Mouse (Mus musculus) bone marrow macrophage, adult 2 months (primary cell): Measurements from ENCODE around the gene Ostn. TPM values are rescaled to one million over a fixed set of nuclear protein-coding genes. Genes with fewer than 3 reads are reported as not detected.
"Not testable (repeated sequence)": the region's sequence is repeated elsewhere in the genome, so short reads cannot be mapped to it uniquely, and the experiment has no call there.

ENCODE experiments used
- H3K27ac ChIP-seq: 2 replicates; pipeline ENCODE4 v1.5.1; 2012; ENCODE audit warnings: low read depth, low read length; ENCODE audit not compliant: insufficient read depth
- H3K4me1 ChIP-seq: 2 replicates; pipeline ENCODE4 v1.6.1; 2012; ENCODE audit warnings: low read length; ENCODE audit not compliant: control insufficient read depth, insufficient read depth
- H3K4me3 ChIP-seq: 2 replicates; pipeline ENCODE4 v1.5.1; 2012; ENCODE audit warnings: mild to moderate bottlenecking, low read length, moderate library complexity; ENCODE audit not compliant: insufficient read depth
- CTCF ChIP-seq: IDR thresholded peaks from 2 replicates; pipeline ENCODE4 v1.5.1; 2012; ENCODE audit warnings: low read depth, mild to moderate bottlenecking, low read length, moderate library complexity
- POLR2A ChIP-seq: IDR thresholded peaks from 2 replicates; pipeline ENCODE4 v1.6.1; 2012; ENCODE audit warnings: mild to moderate bottlenecking, low read depth, low read length, borderline replicate concordance
- polyA plus RNA-seq: library from polyadenylated mRNA; stranded (reverse); fragments of >200 nt; gene quantifications from 2 replicates; pipeline ENCODE4 v1.2.4, GENCODE M21; 2012; ENCODE audit not compliant: missing spikeins, insufficient read depth, insufficient read length

Ostn gene
- polyA plus RNA-seq = not detected in 2 replicates

DNA sequence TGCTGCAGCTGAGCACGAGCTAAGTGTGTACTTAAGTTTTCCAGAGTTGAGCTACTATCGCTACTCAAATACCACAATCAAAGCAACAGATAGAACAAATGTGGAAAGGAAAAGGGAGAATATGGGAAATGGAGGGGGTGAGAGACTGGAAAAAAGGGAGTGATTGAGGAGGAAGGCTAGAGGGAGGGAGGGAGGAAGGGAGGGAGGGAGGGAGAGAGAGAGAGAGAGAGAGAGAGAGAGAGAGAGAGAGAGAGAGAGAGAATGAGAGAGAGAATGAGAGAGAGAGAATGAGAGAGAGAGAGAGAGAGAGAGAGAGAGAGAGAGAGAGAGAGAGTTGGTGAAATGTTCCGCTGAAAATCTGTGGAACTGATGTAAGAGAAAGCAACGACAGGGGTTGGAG is at the start of gene Ostn:
TSS of gene Ostn (plus strand) at position 301 of the 400 bp plus-strand sequence.
- not testable (repeated sequence) for H3K27ac ChIP-seq, H3K4me3 ChIP-seq, H3K4me1 ChIP-seq

GRCm38 (mm10) chr16:27268748-27269147 is 38.5 kb upstream of the Ostn start:
- no peak for TF ChIP-seq POLR2A
- TF ChIP-seq CTCF = no peak

DNA sequence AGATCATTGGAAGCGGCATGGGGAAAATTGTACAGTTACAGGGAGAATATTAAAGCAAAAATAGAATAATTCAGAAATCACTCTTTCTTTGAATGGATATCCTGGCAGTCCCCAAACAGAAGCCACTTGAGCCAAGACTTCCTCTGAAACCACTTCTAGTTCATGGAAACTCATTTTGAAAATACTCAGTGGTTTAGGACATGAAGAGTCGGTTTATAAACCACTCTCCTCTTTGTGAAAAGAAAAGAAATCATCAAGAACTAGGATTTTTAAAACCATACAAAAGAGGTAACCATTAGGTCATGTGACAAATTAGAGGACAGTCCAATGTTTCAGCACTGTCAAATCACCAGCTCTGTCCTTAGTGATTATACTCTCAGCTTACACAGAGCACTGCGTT is 19.9 kb upstream of the Ostn start:
- no peak overlapping the region for H3K27ac ChIP-seq
- TF ChIP-seq CTCF = no peak
- no peak for TF ChIP-seq POLR2A
- H3K4me1 ChIP-seq = no peaks in the 10 kb centered on the region
- H3K4me3 ChIP-seq = no peak overlapping the region

More at GRCm38 (mm10) chr16:27268748-27269147, 38.5 kb upstream of the Ostn start:
- H3K27ac ChIP-seq = no peak overlapping the region
- H3K4me1 ChIP-seq = no peaks in the 10 kb centered on the region
- H3K4me3 ChIP-seq = no peak overlapping the region

- no peak overlapping the region for H3K4me3 ChIP-seq
- H3K4me1 ChIP-seq = no peaks in the 10 kb centered on the region
- H3K27ac ChIP-seq = no peak overlapping the region
- TF ChIP-seq POLR2A = no peak
Observed at GRCm38 (mm10) chr16:27296508-27296907, 10.8 kb upstream of the Ostn start.

GRCm38 (mm10) chr16:27296929-27297328 is 10.4 kb upstream of the Ostn start:
- no peak overlapping the region for H3K27ac ChIP-seq
- H3K4me3 ChIP-seq = no peak overlapping the region
- no peak for TF ChIP-seq POLR2A
- no peaks in the 10 kb centered on the region for H3K4me1 ChIP-seq

DNA sequence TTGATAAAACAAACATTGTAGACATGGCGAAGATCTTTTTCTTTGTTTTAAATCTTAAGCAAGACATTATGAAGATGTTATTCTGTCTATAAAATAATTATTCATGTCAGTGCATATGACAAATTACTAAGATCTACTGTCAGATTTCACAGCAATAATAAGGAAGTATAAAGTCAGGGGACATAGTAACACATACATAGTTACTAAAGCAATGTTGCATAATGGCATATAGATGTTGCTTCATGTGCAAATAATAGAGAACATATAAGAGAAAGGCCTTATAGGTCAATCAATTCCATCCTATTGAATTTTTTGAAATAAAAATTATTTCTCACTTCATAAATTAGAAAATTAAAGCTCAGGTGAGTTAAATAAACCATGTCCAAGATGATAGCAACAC is 11.8 kb downstream of the Ostn start:
- Histone ChIP-seq H3K27ac (no peak overlapping the region), H3K4me3 (no peak overlapping the region), H3K4me1 (peaks cover 2% of the 10 kb centered on the region; the same call in 1 of the 2 replicates)
- TF ChIP-seq POLR2A (no peak), CTCF (no peak)

DNA sequence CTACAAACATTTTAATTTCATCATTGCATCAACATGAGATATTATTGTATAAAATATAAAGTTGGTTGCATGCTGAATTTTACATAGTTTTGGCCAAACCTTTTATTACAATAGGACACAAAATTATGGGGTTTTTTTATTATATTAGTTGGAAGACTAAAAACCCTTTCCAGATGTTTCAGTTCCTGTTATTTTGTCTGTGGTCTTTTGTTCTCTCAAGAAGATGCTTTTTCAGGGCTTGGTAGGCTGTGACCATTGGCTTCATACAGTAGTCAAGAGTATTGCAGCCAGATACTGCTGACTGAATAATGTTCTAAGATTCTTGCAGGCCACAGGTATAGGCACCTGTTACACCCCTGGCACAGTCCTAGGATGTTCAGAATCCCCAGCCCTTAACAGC is 14.8 kb downstream of the Ostn start:
- Histone ChIP-seq H3K4me1 (peaks cover 2% of the 10 kb centered on the region; the same call in 1 of the 2 replicates), H3K27ac (no peak overlapping the region), H3K4me3 (no peak overlapping the region)
- TF ChIP-seq CTCF (no peak), POLR2A (no peak)

GRCm38 (mm10) chr16:27326463-27326862 is 19.2 kb downstream of the Ostn start:
- Histone ChIP-seq H3K4me1 (peaks cover 2% of the 10 kb centered on the region; the same call in 1 of the 2 replicates), H3K4me3 (no peak overlapping the region), H3K27ac (no peak overlapping the region)
- TF ChIP-seq CTCF (no peak), POLR2A (no peak)

DNA sequence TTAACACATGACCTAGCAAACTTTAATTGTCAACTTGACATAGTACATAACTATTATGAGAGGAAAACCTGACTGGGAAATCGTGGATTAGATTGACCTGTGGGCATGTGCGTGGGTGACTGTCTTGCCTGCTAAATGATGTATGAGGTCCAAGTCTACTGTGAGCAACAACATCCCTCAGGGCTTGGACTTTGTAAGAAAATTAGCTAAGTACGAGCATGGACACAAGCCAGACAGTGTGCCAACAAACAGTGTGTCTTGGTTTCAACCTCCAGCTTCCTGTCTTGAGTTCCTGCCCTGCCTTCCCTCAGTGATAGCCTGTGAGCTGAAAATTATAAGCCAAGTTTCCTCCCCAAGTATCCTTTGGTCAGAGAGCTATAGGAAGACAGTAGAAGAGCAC is 40.2 kb downstream of the Ostn start:
- Histone ChIP-seq H3K4me3 (no peak overlapping the region), H3K4me1 (peaks cover 3% of the 10 kb centered on the region; the same call in 1 of the 2 replicates), H3K27ac (no peak overlapping the region)
- no peak for TF ChIP-seq CTCF
- no peak for TF ChIP-seq POLR2A

DNA sequence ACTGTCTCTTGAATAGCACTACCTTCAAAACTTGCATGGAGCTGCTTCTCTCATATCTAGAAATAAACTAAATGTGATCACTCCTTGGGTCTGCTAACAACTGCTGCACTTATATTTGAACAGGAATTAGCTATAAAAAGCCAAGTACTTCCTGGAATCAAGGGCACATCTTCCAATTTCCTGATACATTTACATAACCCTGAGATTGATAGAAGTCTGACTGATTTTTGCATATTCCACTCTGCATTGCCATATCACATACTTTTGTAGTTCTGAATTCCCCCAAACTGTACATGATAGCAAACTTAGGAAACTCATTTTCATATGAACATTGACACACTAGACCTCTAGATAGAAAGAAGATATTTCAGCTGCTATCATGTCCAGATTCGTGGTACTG is 41.1 kb downstream of the Ostn start:
- Histone ChIP-seq H3K27ac (no peak overlapping the region), H3K4me1 (peaks cover 3% of the 10 kb centered on the region; the same call in 1 of the 2 replicates), H3K4me3 (no peak overlapping the region)
- TF ChIP-seq CTCF = no peak
- no peak for TF ChIP-seq POLR2A

DNA sequence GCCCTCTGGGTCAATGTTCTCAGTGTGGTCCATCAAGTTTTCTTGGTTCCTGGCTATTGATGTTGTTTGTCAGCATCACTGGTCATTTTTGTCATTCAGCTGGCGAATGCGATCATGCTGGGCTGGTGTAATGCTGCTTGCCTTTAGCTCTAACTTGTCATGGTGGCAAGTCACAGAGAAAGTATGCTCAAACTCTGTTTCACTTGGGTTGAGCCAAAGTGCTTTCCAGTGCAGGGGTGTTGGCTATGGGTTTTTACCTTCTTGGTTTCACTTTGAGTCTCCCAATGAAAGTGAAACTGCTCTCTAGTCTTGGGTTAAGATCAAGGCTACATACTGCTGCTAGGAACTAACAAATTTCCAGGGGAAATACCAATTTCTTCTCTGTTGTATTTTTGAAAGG is 41.9 kb downstream of the Ostn start:
- Histone ChIP-seq H3K4me3 (no peak overlapping the region), H3K27ac (no peak overlapping the region), H3K4me1 (peaks cover 5% of the 10 kb centered on the region)
- TF ChIP-seq POLR2A (no peak), CTCF (no peak)
